ENCODE assay signal across 8 mouse cellular contexts in the genomic region with DNA sequence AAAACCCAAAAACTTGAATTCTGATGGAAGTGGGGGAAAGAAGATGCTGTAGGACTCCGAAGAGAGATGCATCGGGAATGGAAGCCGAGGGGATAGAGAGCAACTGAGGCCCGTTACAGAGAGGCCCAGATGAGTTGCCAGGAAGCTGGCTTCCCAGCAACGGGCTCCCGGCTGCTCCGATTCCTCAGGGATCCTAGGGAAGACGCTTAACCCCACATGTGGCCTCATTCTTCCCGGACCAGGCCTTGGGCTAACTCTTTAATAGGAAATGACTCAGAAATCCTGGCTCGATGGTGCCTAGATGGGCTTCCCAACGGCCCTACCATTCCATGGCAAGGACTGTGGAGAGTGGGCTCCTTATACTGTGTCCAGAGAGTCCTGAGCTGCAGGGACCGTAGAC. TPM values are rescaled to one million over a fixed set of nuclear protein-coding genes. Genes with fewer than 3 reads are reported as not detected.
DNase-seq lines count a peak whose midpoint lies in the region; ATAC-seq and TF ChIP-seq lines count a peak whose summit lies in the region.

No protein-coding gene starts in this region.

- H3K9ac ChIP-seq in ES-Bruce4 (ENCODE audit: low read depth, poor library complexity, severe bottlenecking) = peak overlapping the region; percentile 85
- H3K9ac ChIP-seq in forebrain, embryonic 15.5 days (replicated peaks) = peak overlapping the region; percentile 49
- peak overlapping the region; percentile 55; the same call in 1 of the 2 replicates for H3K9ac ChIP-seq in limb, embryonic 15.5 days
- H3K9ac ChIP-seq in stomach, embryonic 16.5 days (ENCODE audit: low read length) = peak overlapping the region; percentile 73

- H3K4me1 ChIP-seq in ES-Bruce4 (ENCODE audit: control insufficient read depth, insufficient read depth, low read length) = peaks cover 2% of the 10 kb centered on the region
- H3K4me1 ChIP-seq in forebrain, embryonic 15.5 days = peaks cover 30% of the 10 kb centered on the region
- peaks cover 38% of the 10 kb centered on the region for H3K4me1 ChIP-seq in limb, embryonic 15.5 days
- peaks cover 24% of the 10 kb centered on the region for H3K4me1 ChIP-seq in stomach, embryonic 16.5 days (ENCODE audit: control insufficient read depth, insufficient read depth, low read length)

- 9% methylated on average over 12 of the region's 12 CpGs for WGBS in forebrain, embryonic 15.5 days
- 3% methylated on average over 12 of the region's 12 CpGs for WGBS in limb, embryonic 15.5 days
- WGBS in stomach, embryonic 16.5 days = 2% methylated on average over 12 of the region's 12 CpGs

- no peaks in the 10 kb centered on the region for H3K27me3 ChIP-seq in ES-Bruce4 (ENCODE audit: control insufficient read depth, insufficient read depth, low read length, poor library complexity, severe bottlenecking)
- no peaks in the 10 kb centered on the region for H3K27me3 ChIP-seq in forebrain, embryonic 15.5 days
- H3K27me3 ChIP-seq in limb, embryonic 15.5 days = no peaks in the 10 kb centered on the region
- no peaks in the 10 kb centered on the region for H3K27me3 ChIP-seq in stomach, embryonic 16.5 days (ENCODE audit: control insufficient read depth, insufficient read depth, low read length)

- no peak for TF ChIP-seq EP300 in ES-Bruce4 (IDR thresholded peaks at IDR 0.05; ENCODE audit: insufficient read depth, low read depth, low read length)

- TF ChIP-seq POLR2A in ES-Bruce4 (IDR thresholded peaks at IDR 0.05; ENCODE audit: insufficient read depth, low read length) = no peak

- H3K4me2 ChIP-seq in forebrain, embryonic 15.5 days (replicated peaks) = peak overlapping the region; percentile 72
- peak overlapping the region; percentile 85 for H3K4me2 ChIP-seq in limb, embryonic 15.5 days
- H3K4me2 ChIP-seq in stomach, embryonic 16.5 days (ENCODE audit: low read depth, low read length) = peak overlapping the region; percentile 78

- no peak for TF ChIP-seq CTCF in ES-Bruce4 (IDR thresholded peaks at IDR 0.05; ENCODE audit: low read depth, low read length)

- peak overlapping the region; percentile 81 for H3K4me3 ChIP-seq in ES-Bruce4 (ENCODE audit: low read depth, low read length)
- peak overlapping the region; percentile 59 for H3K4me3 ChIP-seq in forebrain, embryonic 15.5 days
- peak overlapping the region; percentile 65 for H3K4me3 ChIP-seq in limb, embryonic 15.5 days
- H3K4me3 ChIP-seq in stomach, embryonic 16.5 days (replicated peaks; ENCODE audit: low read length) = peak overlapping the region; percentile 62

- no peaks in the 10 kb centered on the region for H3K9me3 ChIP-seq in ES-Bruce4 (replicated peaks; ENCODE audit: control insufficient read depth, insufficient read depth, low read length, poor library complexity, severe bottlenecking)
- H3K9me3 ChIP-seq in forebrain, embryonic 15.5 days = no peaks in the 10 kb centered on the region
- H3K9me3 ChIP-seq in limb, embryonic 15.5 days = no peaks in the 10 kb centered on the region
- H3K9me3 ChIP-seq in stomach, embryonic 16.5 days (replicated peaks; ENCODE audit: control insufficient read depth, low read length) = no peaks in the 10 kb centered on the region

- peaks cover 9% of the 10 kb centered on the region for H3K36me3 ChIP-seq in ES-Bruce4 (ENCODE audit: control insufficient read depth, insufficient read depth, low read length, poor library complexity, severe bottlenecking)
- no peaks in the 10 kb centered on the region for H3K36me3 ChIP-seq in forebrain, embryonic 15.5 days
- H3K36me3 ChIP-seq in limb, embryonic 15.5 days = peaks cover 28% of the 10 kb centered on the region
- H3K36me3 ChIP-seq in stomach, embryonic 16.5 days (ENCODE audit: control insufficient read depth, insufficient read depth, low read length) = no peaks in the 10 kb centered on the region

- no peak for ATAC-seq in forebrain, embryonic 15.5 days (replicated peaks)
- no peak for ATAC-seq in limb, embryonic 15.5 days (ENCODE audit: insufficient number of reproducible peaks, low FRiP score, low TSS enrichment, low read depth)
- no peak for ATAC-seq in stomach, embryonic 16.5 days (ENCODE audit: insufficient read depth, low FRiP score)

- peak; percentile 30 for DNase-seq in adrenal gland, postnatal 10 days
- no peak for DNase-seq in adrenal gland, postnatal 4 days (ENCODE audit: low spot score in 2 of 2)
- no peak for DNase-seq in thymus, postnatal 10 days (ENCODE audit: low spot score in 2 of 2)
- no peak for DNase-seq in right cerebral cortex, postnatal 4 days

- peak overlapping the region; percentile 59 for H3K27ac ChIP-seq in ES-Bruce4 (ENCODE audit: insufficient read depth, low read length)
- H3K27ac ChIP-seq in forebrain, embryonic 15.5 days (replicated peaks) = 0 out of 2 replicates have a peak overlapping the region, but pooled peaks have one; percentile 35
- peak overlapping the region; percentile 70 for H3K27ac ChIP-seq in limb, embryonic 15.5 days
- H3K27ac ChIP-seq in stomach, embryonic 16.5 days (ENCODE audit: low read length) = peak overlapping the region; percentile 62

RNA-seq across cellular contexts. Expression of gene Cchcr1, which starts 0.6 kb away (rescaled TPM):
- total RNA-seq in adrenal gland, postnatal 10 days (2021) = 10 to 100 TPM in 1 of 2 experiments, 1 to 10 TPM in 1; 9.9 to 15.8 TPM
- total RNA-seq in adrenal gland, postnatal 4 days (2021) = 10 to 100 TPM; 20.0 to 23.5 TPM
- 13.4 and 15.3 TPM in 2 replicates for polyA plus RNA-seq in ES-Bruce4 (2011; ENCODE audit: insufficient read depth, insufficient read length, low read depth, missing spikeins)
- polyA plus RNA-seq in forebrain, embryonic 15.5 days (2015; fragmentation: Nextera tagmentation; extraction: Ambion mirVana) = 9.5 and 10.6 TPM in 2 replicates
- 18.0 and 18.1 TPM in 2 replicates for polyA plus RNA-seq in limb, embryonic 15.5 days (2015; fragmentation: Nextera tagmentation; extraction: Ambion mirVana)
- 17.5 and 19.4 TPM in 2 replicates for polyA plus RNA-seq in stomach, embryonic 16.5 days (2015; fragmentation: Nextera tagmentation; extraction: Ambion mirVana)

RNA-seq across cellular contexts. Expression of gene Tcf19, which starts 0.9 kb away (rescaled TPM):
- total RNA-seq in adrenal gland, postnatal 10 days (2021) = 10 to 100 TPM; 20.3 to 25.1 TPM
- total RNA-seq in adrenal gland, postnatal 4 days (2021) = 10 to 100 TPM; 31.0 to 34.7 TPM
- polyA plus RNA-seq in ES-Bruce4 (2011; ENCODE audit: insufficient read depth, insufficient read length, low read depth, missing spikeins) = 4.0 and 5.2 TPM in 2 replicates
- polyA plus RNA-seq in forebrain, embryonic 15.5 days (2015; fragmentation: Nextera tagmentation; extraction: Ambion mirVana) = 33.6 and 36.9 TPM in 2 replicates
- 88.0 and 97.6 TPM in 2 replicates for polyA plus RNA-seq in limb, embryonic 15.5 days (2015; fragmentation: Nextera tagmentation; extraction: Ambion mirVana)
- 79.6 and 83.1 TPM in 2 replicates for polyA plus RNA-seq in stomach, embryonic 16.5 days (2015; fragmentation: Nextera tagmentation; extraction: Ambion mirVana)

RNA-seq across cellular contexts. Expression of gene Pou5f1, which starts 11.7 kb away (rescaled TPM):
- under 1 TPM; 0.18 to 0.64 TPM for total RNA-seq in adrenal gland, postnatal 10 days (2021)
- total RNA-seq in adrenal gland, postnatal 4 days (2021) = under 1 TPM in 1 of 2 experiments, not detected in 1; 0.37 TPM
- 397 and 429 TPM in 2 replicates for polyA plus RNA-seq in ES-Bruce4 (2011; ENCODE audit: insufficient read depth, insufficient read length, low read depth, missing spikeins)
- polyA plus RNA-seq in forebrain, embryonic 15.5 days (2015; fragmentation: Nextera tagmentation; extraction: Ambion mirVana) = not detected in 2 replicates
- not detected in 2 replicates for polyA plus RNA-seq in limb, embryonic 15.5 days (2015; fragmentation: Nextera tagmentation; extraction: Ambion mirVana)
- polyA plus RNA-seq in stomach, embryonic 16.5 days (2015; fragmentation: Nextera tagmentation; extraction: Ambion mirVana) = not detected in 2 replicates

RNA-seq across cellular contexts. Expression of gene Psors1c2, which starts 15.5 kb away (rescaled TPM):
- total RNA-seq in adrenal gland, postnatal 10 days (2021) = not detected
- total RNA-seq in adrenal gland, postnatal 4 days (2021) = under 1 TPM in 1 of 2 experiments, not detected in 1; 0.87 TPM
- 4.6 and 7.0 TPM in 2 replicates for polyA plus RNA-seq in ES-Bruce4 (2011; ENCODE audit: insufficient read depth, insufficient read length, low read depth, missing spikeins)
- 1.2 and 1.5 TPM in 2 replicates for polyA plus RNA-seq in forebrain, embryonic 15.5 days (2015; fragmentation: Nextera tagmentation; extraction: Ambion mirVana)
- polyA plus RNA-seq in limb, embryonic 15.5 days (2015; fragmentation: Nextera tagmentation; extraction: Ambion mirVana) = 1.3 and 1.8 TPM in 2 replicates
- 1.3 and 2.0 TPM in 2 replicates for polyA plus RNA-seq in stomach, embryonic 16.5 days (2015; fragmentation: Nextera tagmentation; extraction: Ambion mirVana)

RNA-seq across cellular contexts. Expression of gene Cdsn, which starts 34.4 kb away (rescaled TPM):
- under 1 TPM; 0.24 to 0.30 TPM for total RNA-seq in adrenal gland, postnatal 10 days (2021)
- under 1 TPM; 0.11 to 0.37 TPM for total RNA-seq in adrenal gland, postnatal 4 days (2021)
- polyA plus RNA-seq in ES-Bruce4 (2011; ENCODE audit: insufficient read depth, insufficient read length, low read depth, missing spikeins) = 0.33 TPM in 1 of 2 replicates, not detected in the other
- 0.06 and 0.11 TPM in 2 replicates for polyA plus RNA-seq in forebrain, embryonic 15.5 days (2015; fragmentation: Nextera tagmentation; extraction: Ambion mirVana)
- 2.0 and 4.8 TPM in 2 replicates for polyA plus RNA-seq in limb, embryonic 15.5 days (2015; fragmentation: Nextera tagmentation; extraction: Ambion mirVana)
- 7.7 and 24.9 TPM in 2 replicates for polyA plus RNA-seq in stomach, embryonic 16.5 days (2015; fragmentation: Nextera tagmentation; extraction: Ambion mirVana)

Comparison
In these comparisons a context has a peak if more than half of its experiments do, and no peak if none do; other contexts are left out.
1. RNA of gene Pou5f1, which starts 11.7 kb away (polyA plus RNA-seq): 397 to 429 TPM in ES-Bruce4; not detected in forebrain, embryonic 15.5 days, not detected in stomach, embryonic 16.5 days and not detected in limb, embryonic 15.5 days; every median in the first group is over 100 times any median in the second.
2. Peak in every context shown above with its lines, with median percentiles within 50 percentile points of each other: H3K27ac ChIP-seq, H3K4me3 ChIP-seq, H3K9ac ChIP-seq and H3K4me2 ChIP-seq.